Mouse (Mus musculus) monocyte, adult 5-6 weeks (primary cell): Measurements from ENCODE around the gene Rab5if. TPM values are rescaled to one million over a fixed set of nuclear protein-coding genes. Genes with fewer than 3 reads are reported as not detected.
"Not testable (repeated sequence)": the region's sequence is repeated elsewhere in the genome, so short reads cannot be mapped to it uniquely, and the experiment has no call there.

ENCODE experiments used
- ATAC-seq: fragments of 153-309, 156-312 bp; replicated peaks from 2 replicates; pipeline ENCODE4 v1.8.0; 2017; ENCODE audit warnings: mild to moderate bottlenecking; ENCODE audit not compliant: low TSS enrichment, insufficient number of reproducible peaks, severe bottlenecking, poor library complexity, low FRiP score
- total RNA-seq: library from RNA; stranded (forward); fragments of 200-1000, 200-491, 200-594 nt; gene quantifications from 3 replicates; pipeline ENCODE4 v1.2.3, GENCODE M21; 2017

Rab5if gene
- total RNA-seq, 1 experiment from 2014 or later: 134 TPM

- ATAC-seq: no peak
These were observed 19.6 kb downstream of the Rab5if start for GRCm38 (mm10) chr2:156882431-156883001.

DNA sequence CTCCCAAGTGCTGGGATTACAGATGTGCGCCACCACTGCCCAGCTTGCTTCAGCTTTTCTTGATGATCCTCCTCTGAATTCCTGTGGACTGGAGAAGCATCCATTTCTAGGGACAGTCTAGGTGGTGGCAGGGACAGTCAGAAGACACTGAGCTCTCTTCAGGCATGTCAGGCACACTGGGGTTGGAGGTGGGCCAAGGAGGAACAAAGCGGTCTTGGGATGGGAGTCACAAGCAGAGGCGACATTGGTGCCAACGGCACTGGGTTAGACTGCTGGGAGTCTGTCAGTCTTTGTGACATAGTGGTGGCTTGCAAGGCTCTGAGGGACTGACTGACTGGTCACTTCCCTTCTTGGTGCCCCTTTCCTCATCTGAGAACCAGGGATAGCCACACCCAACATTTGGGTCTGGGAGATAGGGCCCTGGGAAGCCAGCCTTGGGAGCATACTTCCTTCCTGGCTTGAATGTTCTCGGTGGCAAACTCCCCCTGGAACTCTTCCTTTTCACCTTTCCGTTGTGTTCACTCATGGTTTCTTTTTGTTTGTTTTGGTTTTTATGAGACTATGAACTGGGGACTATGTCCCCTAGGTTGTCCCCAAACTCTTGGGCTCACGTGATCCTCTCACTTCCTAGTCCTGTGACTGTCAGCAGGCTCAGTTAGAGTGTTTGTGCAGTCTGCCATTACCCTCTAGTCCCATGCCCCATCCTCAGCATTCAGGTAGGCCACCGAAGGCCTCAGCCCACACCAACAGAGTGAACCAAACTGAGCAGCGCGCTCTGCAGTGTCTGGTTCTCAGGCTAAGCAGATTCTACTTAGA lies 21.7 kb downstream of the Rab5if start:
- ATAC-seq: no peak

GRCm38 (mm10) chr2:156885666-156886065 lies 22.7 kb downstream of the Rab5if start:
- not testable (repeated sequence) for ATAC-seq

DNA sequence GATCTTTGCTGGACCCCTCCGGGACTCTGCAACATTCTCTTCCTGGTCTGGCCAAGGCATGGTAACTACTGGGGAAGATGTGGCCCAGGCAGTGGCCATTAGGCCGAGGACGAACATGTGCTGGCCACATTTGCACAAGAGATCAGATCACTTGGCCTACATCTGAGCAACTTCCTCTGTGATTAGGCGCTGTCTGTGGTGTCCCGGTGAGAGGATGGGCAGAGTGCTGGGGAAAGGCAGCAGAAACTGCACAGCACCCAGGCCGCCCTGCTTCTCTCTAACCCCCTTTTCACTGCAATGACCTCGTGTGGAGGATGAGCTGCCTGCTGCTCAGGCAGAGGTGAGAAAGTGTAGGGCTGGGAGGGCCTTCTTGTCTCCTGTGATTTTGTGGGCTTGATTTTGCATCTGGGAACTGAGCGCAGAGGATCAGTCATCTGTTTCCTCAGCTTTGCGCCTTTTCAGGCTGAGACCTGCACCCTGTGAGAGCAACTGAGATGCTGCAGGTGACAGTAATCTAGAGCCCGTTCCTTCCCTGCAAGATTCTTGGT lies 23.2 kb downstream of the Rab5if start:
- ATAC-seq: no peak

GRCm38 (mm10) chr2:156887017-156887416 lies 24.1 kb downstream of the Rab5if start, which contains the start of gene Sla2:
Gene Sla2, minus strand, starts transcription at chr2:156887192.
- peak; percentile 34; the same call in 1 of the 2 replicates for ATAC-seq

- ATAC-seq: no peak
These were observed 25.6 kb downstream of the Rab5if start for GRCm38 (mm10) chr2:156888490-156888889.

DNA sequence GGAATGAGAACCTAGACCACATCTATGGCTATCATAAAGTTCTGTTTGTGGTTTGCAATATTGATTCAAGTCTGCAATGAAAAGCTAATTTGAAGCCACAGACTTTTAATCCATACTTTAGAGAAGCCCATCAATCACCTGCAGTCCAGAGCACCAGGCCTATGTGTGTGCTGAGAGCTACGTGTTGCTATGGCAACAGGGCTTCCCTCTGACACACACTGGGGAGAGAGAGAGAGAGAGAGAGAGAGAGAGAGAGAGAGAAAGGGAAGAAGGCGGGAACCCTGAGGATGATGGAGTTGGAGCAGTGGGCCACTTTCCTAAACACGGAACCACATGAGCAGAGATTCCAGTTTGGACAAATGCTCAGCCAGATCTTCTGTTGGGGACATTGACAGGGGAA lies 29.3 kb downstream of the Rab5if start:
- ATAC-seq: no peak

GRCm38 (mm10) chr2:156892821-156893220 lies 29.9 kb downstream of the Rab5if start:
- ATAC-seq: no peak

- ATAC-seq: no peak
These were observed 31.8 kb downstream of the Rab5if start for GRCm38 (mm10) chr2:156894496-156895265.

DNA sequence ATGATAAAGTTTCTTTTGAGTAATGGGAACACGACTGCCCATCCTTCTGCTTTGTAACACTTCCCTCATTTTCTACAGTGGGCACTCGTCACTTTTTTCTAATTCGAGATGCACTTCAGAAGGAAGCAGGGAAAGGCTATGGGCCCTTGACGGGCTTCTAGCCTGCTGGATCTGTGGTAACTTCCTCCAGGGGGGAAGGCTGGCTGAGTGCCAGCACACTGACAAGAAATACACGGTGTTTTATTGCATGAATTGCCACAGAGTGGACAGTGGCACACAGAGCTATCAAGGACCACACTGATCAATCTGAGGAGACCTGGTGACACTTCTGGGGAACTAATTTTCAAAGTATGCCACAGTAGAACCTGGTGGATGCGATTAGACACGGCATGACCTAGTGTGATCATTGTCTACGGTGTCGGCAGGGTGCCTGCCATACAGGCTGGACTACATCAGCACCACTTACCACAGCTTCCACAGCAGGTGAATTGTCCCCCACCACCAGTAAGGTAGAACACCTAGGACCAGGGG lies 33.5 kb downstream of the Rab5if start:
- ATAC-seq: no peak

DNA sequence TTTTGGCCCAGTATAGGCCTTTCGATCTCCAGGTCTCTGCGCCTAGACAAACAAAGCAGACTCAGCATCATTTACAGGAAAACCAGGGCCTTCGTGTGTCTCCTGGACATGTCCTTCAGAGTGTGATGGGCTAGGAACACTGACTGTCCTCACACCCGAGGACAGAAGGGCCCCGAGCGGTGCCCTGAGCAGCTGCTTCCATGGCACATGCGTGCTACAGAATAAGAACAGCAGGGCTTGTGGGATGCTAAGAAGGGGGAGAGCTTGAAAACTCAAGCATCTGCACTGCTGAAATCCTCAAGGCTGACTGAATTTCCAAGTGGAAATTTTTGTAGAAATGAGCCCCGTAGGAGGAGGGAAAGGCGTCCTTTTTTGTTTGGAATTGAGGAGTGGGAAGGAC lies 34.1 kb downstream of the Rab5if start:
- no peak for ATAC-seq

DNA sequence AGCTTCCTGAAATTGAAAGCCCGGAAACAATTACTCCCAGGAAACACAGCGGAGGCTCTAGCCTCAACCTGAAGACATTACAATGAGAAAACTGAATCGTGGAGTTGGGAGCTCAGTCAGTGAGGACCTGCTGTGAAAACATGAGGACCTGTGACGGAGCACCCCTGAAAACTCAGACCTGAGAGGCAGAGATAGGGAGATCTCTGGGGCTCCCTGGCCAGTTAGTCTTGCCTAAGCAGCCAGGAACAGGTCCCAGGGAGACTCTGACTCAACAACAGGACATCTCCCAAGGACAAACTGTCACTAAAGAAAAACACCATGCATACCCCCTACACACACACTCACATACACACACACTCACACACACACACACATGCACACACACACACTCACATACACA lies 35.4 kb downstream of the Rab5if start:
- ATAC-seq: no peak

- ATAC-seq: no peak
These were observed 36.3 kb downstream of the Rab5if start for GRCm38 (mm10) chr2:156899184-156899583.

- no peak for ATAC-seq
These were observed 38.4 kb downstream of the Rab5if start for GRCm38 (mm10) chr2:156901344-156901743.

GRCm38 (mm10) chr2:156901883-156902282 lies 39.0 kb downstream of the Rab5if start:
- ATAC-seq: no peak

- ATAC-seq: not testable (repeated sequence)
These were observed 39.5 kb downstream of the Rab5if start for GRCm38 (mm10) chr2:156902411-156902810.

GRCm38 (mm10) chr2:156903367-156903766 lies 40.4 kb downstream of the Rab5if start:
- no peak for ATAC-seq

DNA sequence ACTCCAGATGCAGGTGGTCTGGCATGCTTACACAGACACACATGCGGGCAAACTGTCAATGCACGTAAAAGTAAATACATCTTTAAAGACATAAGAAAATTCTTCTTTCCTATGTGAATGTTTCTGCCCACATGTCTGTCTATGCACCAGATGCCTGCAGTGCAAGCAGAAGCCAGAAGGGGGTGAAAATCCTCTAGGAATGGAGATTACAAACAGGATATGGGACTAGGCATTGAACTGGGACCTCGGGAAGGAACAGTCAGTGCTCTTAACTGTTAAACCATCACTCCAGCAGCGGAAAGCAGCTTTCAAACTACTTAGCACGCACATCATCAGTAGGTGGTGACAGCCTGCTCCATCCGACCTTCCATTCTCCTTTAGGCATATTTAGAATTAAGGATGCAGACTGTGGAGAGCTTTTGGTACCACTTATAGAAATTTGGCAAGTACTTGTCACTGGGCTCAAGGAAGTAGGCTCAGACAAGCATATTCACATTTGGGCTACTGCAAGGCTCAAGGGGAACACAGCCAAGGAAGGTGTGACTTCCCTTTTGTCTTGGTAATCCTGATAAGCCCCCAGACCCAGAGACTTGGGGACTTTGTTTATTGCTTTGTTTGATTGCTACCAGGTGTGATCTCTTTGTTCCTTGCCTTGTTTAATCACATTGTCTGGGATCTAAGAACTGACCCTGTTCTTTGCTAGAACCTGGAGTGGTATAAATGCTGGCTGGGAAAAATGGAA lies 42.2 kb downstream of the Rab5if start:
- no peak for ATAC-seq
